In genomic region chr5:113054308-113054707, GRCm38 (mm10) we compare ENCODE assay signal across 9 mouse cellular contexts. TPM values are rescaled to one million over a fixed set of nuclear protein-coding genes. Genes with fewer than 3 reads are reported as not detected.
A peak's percentile ranks its signal among the peaks of the same experiment; 100 is the strongest.
DNase-seq lines count a peak whose midpoint lies in the region; ATAC-seq and TF ChIP-seq lines count a peak whose summit lies in the region.
"Had no signal": no experiment of that assay in that cellular context is flagged by ENCODE, and none has a peak within 500 bp of the region (broad histone marks: within the 10 kb centered on the region; RNA-seq: fewer than 3 reads in every experiment).

No protein-coding gene starts in this region.

- DNase-seq in CH12.LX (ENCODE audit: extremely low read depth): peak; percentile 51
- DNase-seq in brain, embryonic 14.5 days (ENCODE audit: low read depth): peak; percentile 86
- peak; percentile 82 to 90 for DNase-seq in heart, postnatal 10 days
- DNase-seq in kidney, postnatal 36 days: peak; percentile 62 to 82
- peak; percentile 80 for DNase-seq in lung, adult 2 months
- DNase-seq in ovary, postnatal 10 days (ENCODE audit: low spot score): peak; percentile 73
- peak; percentile 80 for DNase-seq in thymus, postnatal 25 days

- in situ Hi-C loops in CH12.LX (cut with MboI; ENCODE audit: low pct_ligation_motif_present, low pct_unique_long_range_greater_than_20kb, low sequenced_read_pairs): loop anchor here (10.0 kb wide), 2 partner anchors 180 to 620 kb away; no protein-coding TSS in a partner anchor

- no peak for TF ChIP-seq POLR2A in CH12.LX (IDR thresholded peaks at IDR 0.05; ENCODE audit: low read depth, low read length)
- TF ChIP-seq POLR2A in brain, embryonic 14.5 days (IDR thresholded peaks at IDR 0.05; ENCODE audit: borderline replicate concordance, extremely low read depth, insufficient read depth, insufficient read length, poor library complexity, severe bottlenecking): no peak
- TF ChIP-seq POLR2A in lung, adult 2 months (IDR thresholded peaks at IDR 0.05; ENCODE audit: borderline replicate concordance, extremely low read depth, low read depth, low read length): no peak

- no peaks in the 10 kb centered on the region for H3K79me2 ChIP-seq in CH12.LX (replicated peaks; ENCODE audit: control insufficient read depth, extremely low read depth, insufficient read depth, poor library complexity, severe bottlenecking)

- dilution Hi-C loops in CH12.LX (cut with MboI; ENCODE audit: extremely low pct_ligation_motif_present, extremely low pct_unique_long_range_greater_than_20kb, low sequenced_read_pairs): no loop called here

- peak; percentile 58; the same call in 1 of the 2 replicates for ATAC-seq in forebrain, embryonic 12.5 days (ENCODE audit: low FRiP score)

- 5% methylated on average over 16 of the region's 16 CpGs for WGBS in forebrain, embryonic 12.5 days
- WGBS in lung, adult 2 months: 5% methylated on average over 16 of the region's 16 CpGs

- no peak for TF ChIP-seq EP300 in CH12.LX (IDR thresholded peaks at IDR 0.05; ENCODE audit: low read length)

- H3K27ac ChIP-seq in CH12.LX (ENCODE audit: insufficient read depth, low read depth): no peak overlapping the region
- H3K27ac ChIP-seq in forebrain, embryonic 12.5 days: no peak overlapping the region
- H3K27ac ChIP-seq: embryonic facial prominence, embryonic 15.5 days had no signal

- peak; percentile 69 for TF ChIP-seq RAD21 in CH12.LX (IDR thresholded peaks at IDR 0.05; ENCODE audit: low read depth, low read length)

- H3K27me3 ChIP-seq in CH12.LX (replicated peaks): peaks cover 51% of the 10 kb centered on the region
- peaks cover 10% of the 10 kb centered on the region; the same call in 1 of the 2 replicates for H3K27me3 ChIP-seq in forebrain, embryonic 12.5 days

- no peaks in the 10 kb centered on the region for H3K4me1 ChIP-seq in CH12.LX (ENCODE audit: control insufficient read depth in 1 of 2, insufficient read depth in 2 of 2)
- H3K4me1 ChIP-seq in forebrain, embryonic 12.5 days: peaks cover 11% of the 10 kb centered on the region
- no peaks in the 10 kb centered on the region; the same call in 1 of the 2 replicates for H3K4me1 ChIP-seq in lung, adult 2 months (ENCODE audit: control insufficient read depth, insufficient read depth, low read length)

- intact Hi-C loops in heart, postnatal 10 days (cut with DNase I): loop anchor here (1.0 to 5.0 kb wide), 3 partner anchors 117 to 183 kb away; no protein-coding TSS in a partner anchor

- no peaks in the 10 kb centered on the region for H3K9me3 ChIP-seq in CH12.LX (replicated peaks; ENCODE audit: low read length)
- no peaks in the 10 kb centered on the region for H3K9me3 ChIP-seq in forebrain, embryonic 12.5 days
- H3K9me3 ChIP-seq: embryonic facial prominence, embryonic 15.5 days had no signal

- no peak overlapping the region for H3K9ac ChIP-seq in CH12.LX (ENCODE audit: insufficient read depth, low read depth)
- no peak overlapping the region for H3K9ac ChIP-seq in forebrain, embryonic 12.5 days
- H3K9ac ChIP-seq: embryonic facial prominence, embryonic 15.5 days had no signal

- no peak overlapping the region for H3K4me2 ChIP-seq in CH12.LX (ENCODE audit: insufficient read depth, low read depth, poor library complexity, severe bottlenecking)
- no peak overlapping the region for H3K4me2 ChIP-seq in forebrain, embryonic 12.5 days
- H3K4me2 ChIP-seq: embryonic facial prominence, embryonic 15.5 days had no signal

- H3K4me3 ChIP-seq in CH12.LX (replicated peaks in 1 of 3; ENCODE audit: low read depth in 2 of 3, low read length in 2 of 3, poor library complexity in 1 of 3): no peak overlapping the region
- no peak overlapping the region for H3K4me3 ChIP-seq in forebrain, embryonic 12.5 days (replicated peaks)
- no peak overlapping the region for H3K4me3 ChIP-seq in lung, adult 2 months (replicated peaks; ENCODE audit: extremely low read depth, low read depth, low read length)
- H3K4me3 ChIP-seq: embryonic facial prominence, embryonic 15.5 days had no signal

- TF ChIP-seq CTCF in CH12.LX (conservative IDR thresholded peaks at IDR 0.05 in 1 of 2, IDR thresholded peaks at IDR 0.05 in 1 of 2; ENCODE audit: low read depth in 2 of 2, low read length in 2 of 2): peak; percentile 48 to 65; a peak in 3 of 4 replicates
- peak; percentile 100 for TF ChIP-seq CTCF in brain, embryonic 14.5 days (IDR thresholded peaks at IDR 0.05; ENCODE audit: borderline replicate concordance, extremely low read depth, insufficient read depth, insufficient read length)
- peak; percentile 96 for TF ChIP-seq CTCF in lung, adult 2 months (IDR thresholded peaks at IDR 0.05; ENCODE audit: insufficient read depth, low read length)

- H3K36me3 ChIP-seq in CH12.LX (replicated peaks in 1 of 2; ENCODE audit: control insufficient read depth in 1 of 2, insufficient read depth in 1 of 2, low read length in 1 of 2): no peaks in the 10 kb centered on the region
- H3K36me3 ChIP-seq in forebrain, embryonic 12.5 days (replicated peaks): no peaks in the 10 kb centered on the region
- H3K36me3 ChIP-seq: embryonic facial prominence, embryonic 15.5 days had no signal

TF ChIP-seq in CH12.LX, 34 proteins besides CTCF, POLR2A, EP300 and RAD21:
- no peak for TF ChIP-seq ZC3H11A (IDR thresholded peaks at IDR 0.05; ENCODE audit: low read depth, low read length)
- TF ChIP-seq UBTF (IDR thresholded peaks at IDR 0.05; ENCODE audit: low read depth, low read length): no peak
- TF ChIP-seq SMC3 (IDR thresholded peaks at IDR 0.05; ENCODE audit: low read depth, low read length): peak; percentile 57
TF ChIP-seq in CH12.LX: peak in this region for 1.

RNA-seq across cellular contexts. Expression of gene Crybb2, which starts 15.6 kb away (rescaled TPM):
- not detected in 2 replicates for total RNA-seq in CH12.LX (2012; rRNA removed)
- total RNA-seq in CH12.LX (2014; rRNA removed): not detected in 2 replicates
- polyA plus RNA-seq in CH12.LX (2012; ENCODE audit: insufficient read length, low read depth): not detected in 2 replicates
- not detected in 2 replicates for polyA plus RNA-seq in brain, embryonic 14.5 days (2012; rRNA removed)
- not detected in 2 replicates for polyA plus RNA-seq in forebrain, embryonic 12.5 days (2016; fragmentation: Nextera tagmentation; extraction: Ambion mirVana)
- total RNA-seq in heart, postnatal 10 days (2021): not detected
- not detected in 2 replicates for polyA plus RNA-seq in lung, adult 2 months (2012; rRNA removed)
- polyA plus RNA-seq: embryonic facial prominence, embryonic 15.5 days had no signal

RNA-seq across cellular contexts. Expression of gene Crybb3, which starts 27.1 kb away (rescaled TPM):
- total RNA-seq in CH12.LX (2012; rRNA removed) (not detected in 2 replicates), CH12.LX (2014; rRNA removed) (not detected in 2 replicates)
- polyA plus RNA-seq in CH12.LX (2012; ENCODE audit: insufficient read length, low read depth): not detected in 2 replicates
- polyA plus RNA-seq in brain, embryonic 14.5 days (2012; rRNA removed): 2.3 and 2.4 TPM in 2 replicates
- 0.95 and 1.1 TPM in 2 replicates for polyA plus RNA-seq in forebrain, embryonic 12.5 days (2016; fragmentation: Nextera tagmentation; extraction: Ambion mirVana)
- 1 to 10 TPM; 2.0 to 2.1 TPM for total RNA-seq in heart, postnatal 10 days (2021)
- polyA plus RNA-seq in lung, adult 2 months (2012; rRNA removed): 5.2 and 5.7 TPM in 2 replicates

RNA-seq across cellular contexts. Expression of gene Grk3, which starts 38.7 kb away (rescaled TPM):
- total RNA-seq in CH12.LX (2012; rRNA removed) (not detected in 2 replicates), CH12.LX (2014; rRNA removed) (not detected in 2 replicates)
- polyA plus RNA-seq in CH12.LX (2012; ENCODE audit: insufficient read length, low read depth): not detected in 2 replicates
- polyA plus RNA-seq in brain, embryonic 14.5 days (2012; rRNA removed): 13.1 and 26.0 TPM in 2 replicates
- polyA plus RNA-seq in forebrain, embryonic 12.5 days (2016; fragmentation: Nextera tagmentation; extraction: Ambion mirVana): 8.0 and 9.4 TPM in 2 replicates
- total RNA-seq in heart, postnatal 10 days (2021): 10 to 100 TPM in 1 of 2 experiments, 1 to 10 TPM in 1; 9.1 to 17.6 TPM
- 20.2 and 33.0 TPM in 2 replicates for polyA plus RNA-seq in lung, adult 2 months (2012; rRNA removed)
